Mouse (Mus musculus) embryonic fibroblast, embryonic 13.5 days (primary cell): ENCODE results near the gene Ddx27.

Experiments used
- CTCF ChIP-seq: IDR thresholded peaks from 2 replicates; pipeline ENCODE4 v1.5.1; 2011; ENCODE audit warnings: mild to moderate bottlenecking, control low read depth, low read length, moderate library complexity, borderline replicate concordance; ENCODE audit not compliant: insufficient read depth
- POLR2A ChIP-seq: IDR thresholded peaks from 2 replicates; pipeline ENCODE4 v1.6.1; 2011; ENCODE audit warnings: low read depth, mild to moderate bottlenecking, control low read depth, low read length, moderate library complexity

DNA sequence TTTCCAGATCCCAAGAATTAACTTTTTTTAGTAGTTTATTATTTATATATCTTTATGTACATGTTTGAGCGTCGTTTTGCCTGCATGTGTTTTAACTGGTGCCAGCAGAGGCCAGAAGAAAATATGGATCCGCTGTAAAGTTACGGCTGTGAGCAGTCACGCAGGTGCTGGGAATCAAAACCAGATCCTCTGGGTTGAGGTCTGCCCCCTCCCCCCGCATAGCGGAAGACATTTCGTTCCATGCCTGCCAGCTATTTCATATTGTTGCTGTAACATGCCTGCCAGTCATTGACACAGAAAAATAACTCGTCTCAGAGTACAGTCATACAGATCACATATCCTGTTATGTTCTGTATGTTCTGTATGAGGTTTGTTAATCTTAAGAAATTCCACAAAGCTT is 13.5 kb upstream of the Ddx27 start:
- TF ChIP-seq POLR2A (no peak), CTCF (no peak)
